Mouse (Mus musculus) forebrain, embryonic 14.5 days (tissue): ENCODE results near the gene Atg7. TPM values are rescaled to one million over a fixed set of nuclear protein-coding genes. Genes with fewer than 3 reads are reported as not detected.

ENCODE experiments used
- ATAC-seq: fragments of 200-750 bp; cut with Nextera tagmentation; 2 replicates; pipeline ENCODE4 v1.8.0; 2017; ENCODE audit warnings: mild to moderate bottlenecking, moderate library complexity
- DNase-seq: peaks from one replicate; pipeline ENCODE4 v3.0.0-alpha.2; 2015; ENCODE audit warnings: low spot score
- H3K27ac ChIP-seq: fragments of 300-500 bp; sonication (generic); 2 replicates; pipeline ENCODE4 v1.5.1; 2014; ENCODE audit warnings: low read depth, mild to moderate bottlenecking, control low read depth, low read length, moderate library complexity
- H3K27me3 ChIP-seq: fragments of 300-500 bp; sonication (generic); replicated peaks from 2 replicates; pipeline ENCODE4 v1.6.1; 2014; ENCODE audit warnings: low read length, control low read depth, mixed read lengths; ENCODE audit not compliant: control insufficient read depth, insufficient read depth
- H3K36me3 ChIP-seq: fragments of 300-500 bp; sonication (generic); 2 replicates; pipeline ENCODE4 v1.6.1; 2014; ENCODE audit warnings: low read length, control low read depth; ENCODE audit not compliant: control insufficient read depth, insufficient read depth
- H3K4me1 ChIP-seq: fragments of 300-500 bp; sonication (generic); 2 replicates; pipeline ENCODE4 v1.6.1; 2014; ENCODE audit warnings: antibody characterized with exemption, low read length, control low read depth; ENCODE audit not compliant: control insufficient read depth, insufficient read depth
- H3K4me2 ChIP-seq: fragments of 300-500 bp; sonication (generic); 2 replicates; pipeline ENCODE4 v1.6.1; 2014; ENCODE audit warnings: mild to moderate bottlenecking, control low read depth, low read length
- H3K4me3 ChIP-seq: fragments of 300-500 bp; sonication (generic); 2 replicates; pipeline ENCODE4 v1.5.1; 2014; ENCODE audit warnings: low read depth, low read length, control low read depth
- H3K9ac ChIP-seq: fragments of 300-500 bp; sonication (generic); 2 replicates; pipeline ENCODE4 v1.6.1; 2014; ENCODE audit warnings: mild to moderate bottlenecking, low read length, control low read depth, moderate library complexity
- H3K9me3 ChIP-seq: fragments of 300-500 bp; sonication (generic); replicated peaks from 2 replicates; pipeline ENCODE4 v1.6.1; 2016; ENCODE audit warnings: low read length, control low read depth, mixed read lengths; ENCODE audit not compliant: control insufficient read depth
- WGBS: fragments of 180-500 bp; shearing (Covaris S2); extraction: QIAGEN DNeasy Blood & Tissue Kit; methylation state at CpG from one replicate; pipeline ENCODE4 v1.1.7; 2014; 5-methylcytosine and 5-hydroxymethylcytosine counted together
- polyA plus RNA-seq: library from polyadenylated mRNA; unstranded; fragments of >200 nt; fragmentation: Nextera tagmentation; extraction: Ambion mirVana; gene quantifications from 2 replicates; pipeline ENCODE4 v1.2.1, GENCODE M21; 2014

Gene Atg7
- polyA plus RNA-seq, 1 experiment from 2014 or later: 21.8 TPM

- H3K36me3 ChIP-seq: no peaks in the 10 kb centered on the region
- H3K9me3 ChIP-seq: no peaks in the 10 kb centered on the region
- H3K9ac ChIP-seq: no peak overlapping the region
- H3K4me3 ChIP-seq: no peak overlapping the region
- 0 out of 2 replicates have a peak, but pooled peaks cover 3% of the 10 kb centered on the region for H3K4me1 ChIP-seq
- DNase-seq: no peak
- ATAC-seq: no peak
- no peak overlapping the region for H3K27ac ChIP-seq
- WGBS: 87% methylated on average over 3 of the region's 3 CpGs
- H3K4me2 ChIP-seq: no peak overlapping the region
- H3K27me3 ChIP-seq: no peaks in the 10 kb centered on the region
Measured at GRCm38 (mm10) chr6:114735054-114735453, 92.2 kb downstream of the Atg7 start.

GRCm38 (mm10) chr6:114736355-114736754, 93.5 kb downstream of the Atg7 start:
- H3K27me3 ChIP-seq: no peaks in the 10 kb centered on the region
- no peak for ATAC-seq
- H3K27ac ChIP-seq: no peak overlapping the region

GRCm38 (mm10) chr6:114737181-114737580, 94.3 kb downstream of the Atg7 start:
- H3K4me3 ChIP-seq: no peak overlapping the region
- no peaks in the 10 kb centered on the region for H3K9me3 ChIP-seq
- no peak overlapping the region for H3K9ac ChIP-seq
- 84% methylated on average over 11 of the region's 11 CpGs for WGBS
- ATAC-seq: no peak
- H3K27me3 ChIP-seq: no peaks in the 10 kb centered on the region
- DNase-seq: no peak
- H3K4me1 ChIP-seq: 0 out of 2 replicates have a peak, but pooled peaks cover 3% of the 10 kb centered on the region
- H3K36me3 ChIP-seq: no peaks in the 10 kb centered on the region
- no peak overlapping the region for H3K27ac ChIP-seq
- no peak overlapping the region for H3K4me2 ChIP-seq

More at GRCm38 (mm10) chr6:114736355-114736754, 93.5 kb downstream of the Atg7 start:
- Histone ChIP-seq H3K4me3 (no peak overlapping the region), H3K9ac (no peak overlapping the region), H3K4me1 (0 out of 2 replicates have a peak, but pooled peaks cover 3% of the 10 kb centered on the region), H3K4me2 (no peak overlapping the region), H3K36me3 (no peaks in the 10 kb centered on the region), H3K9me3 (no peaks in the 10 kb centered on the region)
- 92% methylated on average over 9 of the region's 9 CpGs for WGBS
- DNase-seq: no peak

- Histone ChIP-seq H3K9ac (peak overlapping the region; percentile 74), H3K9me3 (no peaks in the 10 kb centered on the region), H3K4me3 (peak overlapping the region; percentile 32), H3K27ac (peak overlapping the region; percentile 14; the same call in 1 of the 2 replicates), H3K4me1 (0 out of 2 replicates have a peak, but pooled peaks cover 3% of the 10 kb centered on the region), H3K4me2 (peak overlapping the region; percentile 63), H3K27me3 (no peaks in the 10 kb centered on the region), H3K36me3 (no peaks in the 10 kb centered on the region)
- WGBS: 15% methylated on average over 46 of the region's 46 CpGs
- peak; percentile 62 for DNase-seq
- peak; percentile 86 for ATAC-seq
Measured at GRCm38 (mm10) chr6:114737931-114738759, 95.2 kb downstream of the Atg7 start.

- Histone ChIP-seq H3K36me3 (no peaks in the 10 kb centered on the region), H3K9ac (peak overlapping the region; percentile 74), H3K9me3 (no peaks in the 10 kb centered on the region), H3K4me3 (0 out of 2 replicates have a peak overlapping the region, but pooled peaks have one; percentile 32), H3K4me2 (peak overlapping the region; percentile 63), H3K4me1 (0 out of 2 replicates have a peak, but pooled peaks cover 3% of the 10 kb centered on the region), H3K27ac (no peak overlapping the region), H3K27me3 (no peaks in the 10 kb centered on the region)
- 83% methylated on average over 4 of the region's 4 CpGs for WGBS
- DNase-seq (no peak), ATAC-seq (0 out of 2 replicates have a peak, but pooled peaks have one; percentile 6)
Measured at GRCm38 (mm10) chr6:114738760-114739112, 95.8 kb downstream of the Atg7 start.

GRCm38 (mm10) chr6:114742209-114743003, 99.5 kb downstream of the Atg7 start:
- H3K4me1 ChIP-seq: 0 out of 2 replicates have a peak, but pooled peaks cover 3% of the 10 kb centered on the region
- no peak overlapping the region for H3K27ac ChIP-seq
- no peaks in the 10 kb centered on the region for H3K27me3 ChIP-seq
- no peaks in the 10 kb centered on the region for H3K36me3 ChIP-seq
- no peak for ATAC-seq
- no peak for DNase-seq
- no peak overlapping the region for H3K9ac ChIP-seq
- H3K4me3 ChIP-seq: no peak overlapping the region
- H3K4me2 ChIP-seq: no peak overlapping the region
- H3K9me3 ChIP-seq: no peaks in the 10 kb centered on the region
- 93% methylated on average over 12 of the region's 12 CpGs for WGBS

- 0 out of 2 replicates have a peak, but pooled peaks cover 3% of the 10 kb centered on the region for H3K4me1 ChIP-seq
- WGBS: 92% methylated on average over 8 of the region's 8 CpGs
- no peak overlapping the region for H3K4me3 ChIP-seq
- ATAC-seq: no peak
- no peak overlapping the region for H3K27ac ChIP-seq
- H3K4me2 ChIP-seq: no peak overlapping the region
- DNase-seq: no peak
- no peak overlapping the region for H3K9ac ChIP-seq
- H3K9me3 ChIP-seq: no peaks in the 10 kb centered on the region
- H3K27me3 ChIP-seq: no peaks in the 10 kb centered on the region
- H3K36me3 ChIP-seq: no peaks in the 10 kb centered on the region
Measured at GRCm38 (mm10) chr6:114743126-114743525, 100.2 kb downstream of the Atg7 start.

GRCm38 (mm10) chr6:114743845-114744244, 100.9 kb downstream of the Atg7 start:
- DNase-seq: no peak
- Histone ChIP-seq H3K4me1 (no peaks in the 10 kb centered on the region), H3K4me2 (no peak overlapping the region), H3K9ac (no peak overlapping the region), H3K4me3 (no peak overlapping the region), H3K27ac (no peak overlapping the region), H3K9me3 (no peaks in the 10 kb centered on the region), H3K36me3 (no peaks in the 10 kb centered on the region), H3K27me3 (no peaks in the 10 kb centered on the region)
- ATAC-seq: no peak
- 91% methylated on average over 2 of the region's 2 CpGs for WGBS
